Mouse (Mus musculus) c-Kit-positive CD71-positive TER-119-negative erythroid progenitor cells, embryonic 14.5 days (primary cell): ENCODE data around the gene Rex1bd.

Source experiments
- DNase-seq: peaks from one replicate; pipeline ENCODE4 v3.0.0-alpha.2; 2013; ENCODE audit warnings: low read depth

Gene Rex1bd

GRCm38 (mm10) chr8:70476333-70477268, 30.0 kb downstream of the Rex1bd start, which contains the start of gene Klhl26:
Gene Klhl26 (minus strand): TSS chr8:70476968.
- DNase-seq = peak; percentile 99

GRCm38 (mm10) chr8:70471856-70472255, 34.7 kb downstream of the Rex1bd start:
- DNase-seq = no peak

DNA sequence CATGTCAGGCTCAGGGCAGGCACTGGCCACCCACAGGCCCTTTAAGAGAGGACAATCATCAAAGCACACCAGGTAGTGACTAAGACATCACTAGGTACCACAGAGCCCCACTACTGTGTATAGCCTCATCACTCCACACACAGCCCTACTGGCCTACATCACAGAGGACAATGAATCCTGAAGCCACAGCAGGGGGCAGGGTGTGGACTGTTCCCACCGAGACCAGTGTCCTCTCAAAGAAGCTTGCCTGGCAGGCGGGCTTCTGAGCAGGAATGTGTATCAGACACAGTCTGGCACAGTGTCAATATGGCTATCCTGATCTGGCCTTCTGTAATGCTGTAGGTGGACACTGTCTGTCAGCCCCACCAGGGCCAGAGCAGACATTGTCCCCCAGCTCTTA, 36.6 kb downstream of the Rex1bd start:
- no peak for DNase-seq

GRCm38 (mm10) chr8:70469295-70469916, 37.1 kb downstream of the Rex1bd start:
- DNase-seq = no peak

- no peak for DNase-seq
Measured at GRCm38 (mm10) chr8:70468733-70469132, 37.8 kb downstream of the Rex1bd start.

- no peak for DNase-seq
Measured at GRCm38 (mm10) chr8:70467907-70468306, 38.6 kb downstream of the Rex1bd start.

DNA sequence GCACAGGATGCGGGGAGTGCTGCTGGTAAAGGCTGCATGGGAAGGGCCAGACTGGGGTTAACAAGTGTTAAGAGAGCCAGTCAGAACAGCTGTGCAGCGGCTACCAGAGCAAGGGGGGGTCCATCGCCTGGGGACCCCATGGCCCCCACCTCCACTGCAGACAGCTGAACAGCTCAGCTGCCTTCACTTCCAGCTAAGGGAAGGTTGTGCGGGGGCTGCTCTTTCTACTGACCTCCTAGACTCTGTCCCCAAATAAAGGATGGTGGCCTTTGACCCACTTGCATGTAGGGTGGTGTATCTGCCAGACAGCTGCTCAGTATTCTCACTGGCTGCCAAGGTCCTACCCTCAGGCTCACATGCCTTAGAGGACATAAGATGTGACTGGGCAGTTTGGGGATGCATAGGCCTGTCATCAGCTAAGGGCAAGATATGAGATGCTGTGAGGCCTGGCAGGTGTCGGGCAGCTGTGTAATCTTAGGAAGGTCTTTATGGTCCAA, 39.3 kb downstream of the Rex1bd start:
- DNase-seq = no peak

DNA sequence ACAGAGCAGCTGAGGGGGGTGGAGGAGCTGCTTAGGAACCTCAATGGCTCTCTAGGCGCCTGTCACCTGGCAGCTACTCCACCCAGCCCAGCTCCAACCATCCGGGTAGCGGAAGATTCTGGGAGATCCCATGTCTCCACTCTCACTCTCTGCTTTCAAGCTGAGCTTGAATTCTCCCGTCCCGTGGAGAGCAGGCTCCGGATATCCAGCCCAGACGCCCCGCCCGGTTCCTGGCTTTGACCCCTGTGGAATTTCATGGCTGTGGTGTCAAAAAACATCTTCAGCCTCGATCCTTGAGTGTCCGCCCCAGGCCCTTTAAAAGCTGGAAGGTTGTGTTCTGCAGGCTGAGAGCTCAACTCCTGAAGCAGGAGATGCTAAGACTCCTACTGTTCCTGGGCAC, 39.8 kb downstream of the Rex1bd start:
- DNase-seq = no peak

DNA sequence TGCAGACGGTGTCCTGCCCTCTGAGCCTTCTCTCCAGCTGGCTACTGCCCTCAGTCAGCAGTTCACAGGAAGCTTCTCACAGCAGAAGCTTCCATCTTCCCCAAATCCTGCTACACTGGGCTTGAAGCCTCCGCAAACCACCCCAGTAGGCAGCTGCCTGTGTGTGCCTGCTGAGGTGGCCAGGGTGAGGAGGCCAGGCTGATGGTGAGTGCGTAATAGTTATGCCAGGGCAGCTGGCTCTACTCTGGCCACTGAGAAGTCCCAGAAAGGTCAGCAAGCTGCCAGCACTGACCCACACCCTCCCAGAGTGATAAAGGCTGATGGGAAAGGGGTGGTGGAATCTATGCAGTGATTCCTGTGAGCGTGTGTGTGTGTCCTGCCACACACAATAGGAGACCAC, 40.2 kb downstream of the Rex1bd start:
- no peak for DNase-seq

- DNase-seq = no peak
Measured at GRCm38 (mm10) chr8:70465701-70466100, 40.9 kb downstream of the Rex1bd start.

- no peak for DNase-seq
Measured at GRCm38 (mm10) chr8:70464162-70464561, 42.4 kb downstream of the Rex1bd start.

DNA sequence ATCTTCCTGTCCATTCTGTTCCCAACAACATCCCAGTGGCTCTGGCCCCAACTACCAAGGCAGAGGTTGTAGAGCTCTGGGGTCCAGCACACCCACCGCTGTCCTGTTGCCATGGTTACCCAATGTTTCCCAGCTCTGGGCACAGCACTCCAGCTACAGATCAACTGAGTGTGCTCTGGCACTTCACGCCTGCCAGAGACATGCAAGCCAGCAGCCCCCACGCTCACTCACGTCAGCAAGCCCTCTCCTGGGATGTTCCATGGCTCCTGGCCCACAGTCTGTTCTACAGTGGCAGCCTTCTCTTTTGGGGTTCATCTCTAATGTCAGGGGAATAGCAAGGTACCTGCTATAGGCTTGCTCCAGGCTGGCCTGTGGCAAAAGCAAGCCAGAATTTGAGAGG, 43.2 kb downstream of the Rex1bd start:
- DNase-seq = no peak

DNA sequence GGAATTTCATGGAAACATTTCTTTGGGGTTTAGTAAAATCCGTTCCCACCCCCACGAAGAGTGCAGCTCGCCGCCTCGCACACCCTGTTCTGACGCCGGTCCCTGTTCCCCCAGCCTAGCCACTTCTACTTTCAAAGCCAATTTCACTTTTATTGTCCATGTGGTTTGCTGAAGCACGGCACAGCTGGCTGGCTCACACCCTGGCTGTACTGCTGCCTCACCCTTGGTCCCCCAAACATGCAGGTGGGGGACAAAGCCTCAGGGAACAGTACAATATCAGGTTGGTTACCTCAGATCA, 44.1 kb downstream of the Rex1bd start:
- no peak for DNase-seq

DNA sequence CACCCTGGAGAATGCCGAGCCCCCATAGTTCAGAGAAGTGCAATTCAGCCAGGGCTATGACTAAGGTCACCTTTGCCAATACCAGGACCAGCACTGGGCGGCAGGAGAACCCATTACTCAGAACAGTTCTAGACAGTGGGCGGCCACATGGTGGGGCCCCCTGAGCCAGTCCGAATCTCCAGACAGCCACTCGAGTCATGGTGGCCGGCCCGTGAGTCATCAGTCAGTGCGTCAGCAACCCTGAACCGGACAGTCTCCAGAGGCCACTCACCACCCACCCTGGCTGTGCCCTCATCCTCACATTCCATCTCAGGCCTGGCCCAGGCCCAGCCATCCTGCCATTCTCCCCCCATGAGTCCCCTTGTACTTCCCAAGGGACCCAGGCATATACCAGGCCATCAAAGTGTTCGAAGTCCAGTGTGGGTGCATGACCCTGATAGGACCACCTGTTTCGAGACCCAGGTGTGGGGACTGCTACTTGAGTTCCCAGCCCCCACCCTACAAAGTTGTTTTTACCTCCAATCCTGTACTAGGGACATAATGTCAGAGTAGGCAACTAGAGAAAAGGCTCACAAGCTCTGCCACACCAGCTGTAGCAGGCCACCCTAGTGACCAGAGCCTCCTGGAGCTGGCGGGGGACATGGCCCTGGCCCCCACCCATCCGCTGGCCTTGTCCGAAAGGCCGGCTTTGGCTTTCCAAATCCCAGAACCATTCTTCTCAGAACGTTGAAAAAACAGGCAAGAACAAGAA, 44.6 kb downstream of the Rex1bd start:
- DNase-seq = no peak

GRCm38 (mm10) chr8:70460606-70461005, 45.9 kb downstream of the Rex1bd start:
- DNase-seq = no peak

GRCm38 (mm10) chr8:70460199-70460598, 46.4 kb downstream of the Rex1bd start:
- no peak for DNase-seq

DNA sequence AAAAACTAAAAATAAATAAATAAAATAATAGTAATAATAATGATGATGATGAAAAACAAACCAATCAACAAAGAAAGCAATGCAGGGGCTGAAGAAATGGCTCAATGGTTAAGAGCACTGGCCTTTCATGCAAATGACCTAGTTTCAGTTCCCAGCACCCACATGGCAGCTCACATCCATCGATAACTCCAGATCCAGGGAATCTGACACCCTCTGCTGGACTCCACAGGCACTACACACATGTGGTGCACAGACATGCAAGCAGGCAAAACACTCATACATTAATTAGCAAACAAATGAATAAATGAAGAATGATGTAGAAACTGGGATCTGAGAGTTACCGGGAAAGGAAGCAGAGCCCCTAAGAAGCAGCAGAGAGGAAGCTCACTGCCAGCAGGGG, 46.9 kb downstream of the Rex1bd start:
- DNase-seq = no peak

DNA sequence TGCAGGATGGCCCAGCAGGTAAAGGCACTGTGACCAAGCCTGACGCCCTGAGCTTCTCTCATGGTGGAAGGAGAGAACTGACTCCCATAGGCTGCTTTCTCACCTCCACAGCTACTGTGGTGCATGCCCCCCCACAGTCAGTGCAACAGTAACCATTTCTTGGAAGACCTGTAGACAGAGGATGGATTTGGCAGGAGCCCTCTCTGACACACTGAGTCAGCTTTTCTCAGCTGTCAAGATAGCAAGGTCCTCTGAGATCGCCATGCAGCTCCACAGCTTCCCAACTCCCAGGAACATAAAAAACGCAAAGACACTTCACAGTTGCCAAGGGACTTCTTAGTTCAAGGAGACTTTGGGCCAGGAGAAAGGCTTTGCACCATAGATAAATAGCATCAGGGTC, 48.1 kb downstream of the Rex1bd start:
- DNase-seq = no peak

DNA sequence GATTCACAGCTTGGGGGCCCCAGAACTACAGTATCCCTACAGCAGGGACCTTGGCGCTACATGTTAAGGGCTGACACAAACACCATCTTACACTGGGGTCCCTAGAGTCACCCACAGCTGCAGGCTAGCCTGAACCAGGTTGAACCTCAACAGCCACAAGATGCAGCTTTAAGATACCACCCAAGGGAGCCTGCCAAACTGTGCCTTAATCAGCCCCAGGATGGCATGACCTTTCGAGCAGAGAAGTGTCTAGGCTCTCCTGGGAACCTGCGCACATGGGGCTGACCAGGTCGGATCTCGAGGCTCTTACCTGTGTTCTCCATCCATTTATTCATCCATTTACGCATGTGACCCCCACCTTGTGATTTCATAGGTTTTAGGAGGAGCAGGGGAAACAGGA, 48.7 kb downstream of the Rex1bd start:
- DNase-seq = no peak

DNA sequence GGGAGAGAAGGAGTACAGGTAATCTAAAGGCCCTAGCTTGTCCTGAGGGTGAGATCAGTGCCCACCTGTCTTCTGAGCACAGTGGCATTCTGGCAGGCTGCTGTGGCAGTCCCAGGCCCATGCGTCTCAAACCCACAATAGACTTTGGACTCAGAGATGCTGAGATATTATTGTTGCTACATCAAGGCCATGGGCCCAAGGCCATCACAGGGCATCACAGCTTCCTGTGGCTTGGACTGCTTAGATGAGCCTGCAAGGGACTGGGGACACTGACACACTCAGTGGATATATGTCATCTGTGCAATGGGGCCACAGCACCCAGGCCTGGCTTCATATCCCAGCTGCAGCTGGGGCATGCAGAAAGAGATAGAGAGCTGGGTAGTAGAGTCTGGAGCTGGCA, 49.6 kb downstream of the Rex1bd start:
- no peak for DNase-seq
